Mouse (Mus musculus) liver, postnatal 0 days (tissue): Measurements from ENCODE around the gene Col6a3.
A peak's percentile ranks its signal among the peaks of the same experiment; 100 is the strongest.

ENCODE experiments used
- CTCF ChIP-seq: sonication (generic); IDR thresholded peaks from 2 replicates; pipeline ENCODE4 v1.5.1; 2016; ENCODE audit warnings: antibody characterized with exemption, low read depth
- EP300 ChIP-seq: IDR thresholded peaks from 2 replicates; pipeline ENCODE4 v1.6.1; 2016; ENCODE audit warnings: antibody characterized with exemption, low read depth, mild to moderate bottlenecking

DNA sequence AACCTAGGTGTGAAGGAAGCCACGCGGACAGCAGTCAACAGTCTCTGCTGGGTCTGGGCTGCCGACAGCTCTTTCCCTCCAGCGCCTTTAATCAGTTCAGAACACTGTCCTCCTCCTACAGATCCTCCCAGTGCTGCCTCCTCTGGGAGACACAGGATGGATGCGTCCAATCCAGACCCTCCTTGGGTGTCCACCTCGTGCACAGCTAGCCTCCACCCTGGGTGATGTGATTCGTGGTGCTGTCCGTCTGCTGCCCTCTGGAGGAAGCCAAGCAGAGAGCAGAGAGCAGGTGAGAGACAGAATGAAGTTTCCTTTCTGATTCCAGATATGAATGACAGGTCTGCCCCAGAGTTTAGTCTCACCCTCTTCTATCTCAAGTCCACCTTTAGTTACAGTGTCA, 6.1 kb upstream of the Col6a3 start:
- TF ChIP-seq CTCF (peak; percentile 54), EP300 (no peak)
